Mouse (Mus musculus) ES-E14 (cell line): Measurements from ENCODE around the gene Gm10974. TPM values are rescaled to one million over a fixed set of nuclear protein-coding genes. Genes with fewer than 3 reads are reported as not detected.
A peak's percentile ranks its signal among the peaks of the same experiment; 100 is the strongest.

ENCODE experiments used
- DNase-seq: peaks from one replicate; pipeline ENCODE4 v3.0.0-alpha.2; 2013; ENCODE audit warnings: low read depth, low spot score
- H3K27ac ChIP-seq: 2 replicates; pipeline ENCODE4 v1.5.1; 2012; ENCODE audit warnings: low read depth, mild to moderate bottlenecking, low read length, moderate library complexity, mixed read lengths; ENCODE audit not compliant: poor library complexity, insufficient read depth, severe bottlenecking
- H3K36me3 ChIP-seq: 2 replicates; pipeline ENCODE4 v1.6.1; 2012; ENCODE audit warnings: mild to moderate bottlenecking, low read length, moderate library complexity, mixed read lengths; ENCODE audit not compliant: control insufficient read depth, poor library complexity, insufficient read depth, severe bottlenecking
- H3K4me1 ChIP-seq, 2 experiments: fragments of 150-350 bp in 1 of 2; sonication (generic) in 1 of 2; 2 replicates each; pipeline ENCODE4 v1.6.1; 2012; ENCODE audit warnings: low read length in 2 of 2, mild to moderate bottlenecking in 1 of 2, mixed read lengths in 1 of 2; ENCODE audit not compliant: control insufficient read depth in 2 of 2, insufficient read depth in 2 of 2, poor library complexity in 1 of 2
- H3K4me3 ChIP-seq, 2 experiments: fragments of 150-350 bp in 1 of 2; sonication (generic) in 1 of 2; 2 replicates each; pipeline ENCODE4 v1.5.1; 2012; ENCODE audit warnings: low read length in 2 of 2, low read depth in 1 of 2, mild to moderate bottlenecking in 1 of 2, mixed read lengths in 1 of 2; ENCODE audit not compliant: insufficient read depth in 1 of 2, poor library complexity in 1 of 2, severe bottlenecking in 1 of 2
- H3K9ac ChIP-seq: 2 replicates; pipeline ENCODE4 v1.6.1; 2012; ENCODE audit warnings: low read depth, mild to moderate bottlenecking, low read length, mixed read lengths; ENCODE audit not compliant: poor library complexity, insufficient read depth, severe bottlenecking
- H3K9me3 ChIP-seq: fragments of 150-350 bp; sonication (generic); 2 replicates; pipeline ENCODE4 v1.6.1; 2012; ENCODE audit warnings: low read depth, mild to moderate bottlenecking, low read length; ENCODE audit not compliant: control insufficient read depth, insufficient read depth
- CHD2 ChIP-seq: IDR thresholded peaks from 2 replicates; pipeline ENCODE4 v1.6.1; 2014; ENCODE audit warnings: mild to moderate bottlenecking, low read depth, low read length, inconsistent platforms
- HCFC1 ChIP-seq: IDR thresholded peaks from 2 replicates; pipeline ENCODE4 v1.6.1; 2012; ENCODE audit warnings: low read length, inconsistent platforms, borderline replicate concordance; ENCODE audit not compliant: insufficient read depth
- MAFK ChIP-seq: IDR thresholded peaks from 2 replicates; pipeline ENCODE4 v1.6.1; 2014; ENCODE audit warnings: mild to moderate bottlenecking, low read depth, low read length, inconsistent platforms; ENCODE audit not compliant: insufficient read depth
- ZC3H11A ChIP-seq: IDR thresholded peaks from 2 replicates; pipeline ENCODE4 v1.6.1; 2012; ENCODE audit warnings: low read depth, mild to moderate bottlenecking, inconsistent platforms, low read length, borderline replicate concordance
- ZNF384 ChIP-seq: IDR thresholded peaks from 2 replicates; pipeline ENCODE4 v1.6.1; 2012; ENCODE audit warnings: low read depth, low read length, inconsistent platforms
- in situ Hi-C, 2 experiments: fragments of 600-800 bp; cut with MboI; formaldehyde crosslinking; loops; one replicate each; pipeline ENCODE4 v1.15.1; 2025; ENCODE audit warnings: low sequenced_read_pairs in 2 of 2, inconsistent platforms in 1 of 2; ENCODE audit not compliant: unreplicated experiment in 2 of 2
- total RNA-seq: library from RNA; depleted of rRNA; stranded (reverse); fragments of 300-350 nt; gene quantifications from 2 replicates; pipeline ENCODE4 v1.2.3, GENCODE M21; 2012

Gm10974 gene
- total RNA-seq, 1 experiment = not detected

- no peaks in the 10 kb centered on the region for H3K4me1 ChIP-seq
- H3K4me3 ChIP-seq = no peak overlapping the region
- in situ Hi-C loops = no loop called here
- TF ChIP-seq ZNF384 (no peak), HCFC1 (no peak), MAFK (no peak), ZC3H11A (no peak), CHD2 (no peak)
- H3K27ac ChIP-seq = no peak overlapping the region
- no peak overlapping the region for H3K9ac ChIP-seq
- DNase-seq = no peak
- no peaks in the 10 kb centered on the region for H3K9me3 ChIP-seq
- no peaks in the 10 kb centered on the region for H3K36me3 ChIP-seq
These were observed 20.7 kb downstream of the Gm10974 start for GRCm38 (mm10) chr7:66386411-66386810.

- H3K9ac ChIP-seq = no peak overlapping the region
- peak overlapping the region; percentile 71 to 85 for H3K4me3 ChIP-seq
- TF ChIP-seq MAFK = no peak
- TF ChIP-seq ZNF384 = peak; percentile 16; the same call in 1 of the 2 replicates
- no peak for TF ChIP-seq HCFC1
- TF ChIP-seq ZC3H11A = no peak
- no peak for TF ChIP-seq CHD2
- no peak overlapping the region for H3K27ac ChIP-seq
- in situ Hi-C loops = no loop called here
- no peak for DNase-seq
- H3K9me3 ChIP-seq = no peaks in the 10 kb centered on the region
- no peaks in the 10 kb centered on the region for H3K4me1 ChIP-seq
- no peaks in the 10 kb centered on the region for H3K36me3 ChIP-seq
These were observed 21.7 kb downstream of the Gm10974 start for GRCm38 (mm10) chr7:66387419-66387812.

- in situ Hi-C loops = no loop called here
- H3K9ac ChIP-seq = peak within 1 kb of the TSS; percentile 81
- peak within 1 kb of the TSS; percentile 71 to 85 for H3K4me3 ChIP-seq
- H3K4me1 ChIP-seq = no peaks in the 10 kb centered on the region
- TF ChIP-seq HCFC1 (no peak), ZC3H11A (no peak), MAFK (no peak), CHD2 (no peak), ZNF384 (no peak)
- H3K9me3 ChIP-seq = no peaks in the 10 kb centered on the region
- H3K36me3 ChIP-seq = no peaks in the 10 kb centered on the region
- no peak for DNase-seq
- no peak within 1 kb of the TSS for H3K27ac ChIP-seq
These were observed 22.3 kb downstream of the Gm10974 start, which contains the start of gene Lrrk1 for GRCm38 (mm10) chr7:66387813-66388521. Gene Lrrk1 (minus strand): TSS chr7:66388350.

- TF ChIP-seq ZNF384 (no peak), MAFK (no peak), CHD2 (no peak), HCFC1 (no peak), ZC3H11A (no peak)
- in situ Hi-C loops = no loop called here
- no peak overlapping the region for H3K27ac ChIP-seq
These were observed 23.2 kb downstream of the Gm10974 start for GRCm38 (mm10) chr7:66388621-66389532.

More at GRCm38 (mm10) chr7:66388621-66389532, 23.2 kb downstream of the Gm10974 start:
- Histone ChIP-seq H3K36me3 (no peaks in the 10 kb centered on the region), H3K4me3 (peak overlapping the region; percentile 71 to 85; a peak in 3 of 4 replicates), H3K9me3 (no peaks in the 10 kb centered on the region), H3K4me1 (no peaks in the 10 kb centered on the region), H3K9ac (no peak overlapping the region)
- DNase-seq = peak; percentile 45
